Mouse (Mus musculus): Measurements from ENCODE around the gene Ccdc7a.
"Not testable (repeated sequence)": the region's sequence is repeated elsewhere in the genome, so short reads cannot be mapped to it uniquely, and the experiment has no call there.

Ccdc7a gene

DNA sequence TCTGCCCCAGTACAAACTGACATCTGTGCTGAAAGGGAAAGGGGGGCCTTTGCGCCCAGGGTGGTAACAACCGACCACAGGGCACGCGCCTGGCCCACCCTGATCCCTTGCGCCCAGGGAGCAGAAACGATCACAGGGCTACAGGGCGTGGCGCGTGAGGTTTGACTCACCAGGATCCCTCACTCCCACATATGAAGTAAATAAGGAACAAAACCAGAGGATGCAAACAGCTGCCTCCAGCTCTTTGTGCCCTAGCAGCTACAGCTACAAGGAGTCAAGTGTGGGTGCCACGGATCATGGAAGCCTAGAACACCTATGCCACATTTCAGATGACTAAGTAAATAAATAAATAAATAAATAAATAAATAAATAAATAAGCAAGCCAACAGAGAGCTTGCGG is at the start of gene Ccdc7a:
Ccdc7a (minus strand) TSS at position 101 of the 400 bp plus-strand sequence.
- DNase-seq (ENCODE audit: low spot score in 2 of 2), result not testable (repeated sequence)

DNA sequence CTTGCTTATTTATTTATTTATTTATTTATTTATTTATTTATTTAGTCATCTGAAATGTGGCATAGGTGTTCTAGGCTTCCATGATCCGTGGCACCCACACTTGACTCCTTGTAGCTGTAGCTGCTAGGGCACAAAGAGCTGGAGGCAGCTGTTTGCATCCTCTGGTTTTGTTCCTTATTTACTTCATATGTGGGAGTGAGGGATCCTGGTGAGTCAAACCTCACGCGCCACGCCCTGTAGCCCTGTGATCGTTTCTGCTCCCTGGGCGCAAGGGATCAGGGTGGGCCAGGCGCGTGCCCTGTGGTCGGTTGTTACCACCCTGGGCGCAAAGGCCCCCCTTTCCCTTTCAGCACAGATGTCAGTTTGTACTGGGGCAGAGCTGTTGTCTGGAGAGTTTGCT is 1.5 kb upstream of the Ccdc7a start, which contains the start of gene Ccdc7b:
Ccdc7b (plus strand) TSS at position 301 of the 400 bp plus-strand sequence.
- not testable (repeated sequence) for DNase-seq (ENCODE audit: low spot score in 2 of 2)

DNA sequence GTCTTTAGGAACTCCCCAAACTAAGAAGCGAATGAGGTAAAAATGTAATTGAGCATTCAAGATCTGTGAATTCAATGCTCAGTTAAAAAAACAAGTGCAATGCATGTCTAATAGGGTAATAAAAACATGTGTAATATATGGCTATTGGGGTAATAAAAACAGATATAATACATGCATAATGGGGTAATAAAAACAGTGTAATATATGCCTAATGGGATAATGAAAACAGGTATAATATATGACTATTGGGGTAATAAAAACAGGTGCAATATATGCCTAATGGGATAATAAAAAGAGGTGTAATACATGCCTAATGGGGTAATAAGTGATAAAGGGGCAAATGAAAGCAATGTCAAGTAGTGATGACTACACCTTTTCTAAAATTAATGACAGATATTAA is 73.9 kb downstream of the Ccdc7a start:
- no peak for DNase-seq (ENCODE audit: low spot score in 2 of 2)

DNA sequence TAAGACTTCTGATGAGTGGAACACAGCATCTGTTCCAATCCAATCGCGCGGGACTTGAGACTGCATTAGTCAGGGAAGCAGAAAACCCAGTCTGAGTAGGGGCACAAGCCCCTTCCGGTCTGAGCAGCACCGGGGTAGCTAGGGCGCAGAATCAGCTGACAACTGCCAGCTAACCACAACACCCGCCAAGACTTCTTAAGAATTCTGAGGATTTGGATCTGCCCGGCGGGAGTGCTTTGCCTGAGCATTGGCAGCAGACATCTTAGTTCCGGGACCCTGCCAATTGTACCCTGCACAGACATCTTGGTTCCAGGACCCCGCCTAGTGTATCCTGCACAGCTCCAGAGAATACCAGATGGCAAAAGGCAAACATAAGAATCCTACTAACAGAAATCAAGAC is 116.4 kb downstream of the Ccdc7a start:
- DNase-seq (ENCODE audit: low spot score in 2 of 2), result not testable (repeated sequence)

GRCm38 (mm10) chr8:128941022-128941641 is 124.2 kb downstream of the Ccdc7a start:
- peak; percentile 70 to 73 for DNase-seq (ENCODE audit: low spot score in 2 of 2)

DNA sequence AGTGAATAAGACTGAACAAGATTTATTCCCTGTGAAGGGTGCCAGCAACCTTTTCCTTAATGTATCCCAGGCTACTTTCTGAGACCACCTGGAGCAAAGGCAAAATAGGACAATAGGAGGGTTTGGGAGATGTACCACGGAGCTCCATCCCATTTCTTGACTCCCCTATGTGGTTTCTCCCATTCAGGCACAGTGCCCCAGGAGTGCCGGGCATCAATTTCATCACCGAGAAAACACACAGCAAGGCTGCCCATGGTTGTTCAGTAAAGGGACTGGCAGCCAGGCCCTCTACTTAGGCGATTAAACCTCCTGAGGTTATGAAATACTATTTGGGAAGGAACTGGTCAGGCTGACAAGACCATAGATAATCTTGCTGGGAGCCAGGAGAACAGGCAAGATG is 131.9 kb downstream of the Ccdc7a start:
- no peak for DNase-seq (ENCODE audit: low spot score in 2 of 2)

DNA sequence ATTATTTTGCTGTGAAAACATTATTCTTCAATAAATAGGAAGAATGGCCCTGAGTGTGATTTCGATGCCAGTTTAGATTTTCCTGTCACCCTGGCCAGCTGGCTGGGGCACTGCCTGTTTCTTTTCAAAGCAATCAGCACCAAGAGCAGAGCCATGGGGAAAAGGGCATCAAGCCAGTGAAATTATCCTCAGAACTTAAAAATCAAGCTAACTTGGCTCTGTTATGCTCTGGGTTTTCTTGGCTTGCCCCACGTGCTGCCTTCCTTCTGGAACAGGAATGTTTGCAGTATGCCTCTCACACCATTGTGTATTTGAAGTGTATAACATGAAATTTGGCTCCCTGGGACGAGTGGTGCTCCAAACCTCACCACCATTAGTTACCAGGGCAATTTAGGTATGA is 182.6 kb downstream of the Ccdc7a start:
- no peak for DNase-seq (ENCODE audit: low spot score in 2 of 2)

GRCm38 (mm10) chr8:128843749-128844148 is 221.6 kb downstream of the Ccdc7a start:
- DNase-seq (ENCODE audit: low spot score in 2 of 2), result no peak

- no peak for DNase-seq (ENCODE audit: low spot score in 2 of 2)
These were observed 252.8 kb downstream of the Ccdc7a start for GRCm38 (mm10) chr8:128812521-128812920.

- no peak for DNase-seq (ENCODE audit: low spot score in 2 of 2)
These were observed 266.7 kb downstream of the Ccdc7a start, which contains the start of gene Gm3952 for GRCm38 (mm10) chr8:128798594-128798993. TSS of gene Gm3952 (minus strand) at chr8:128798694.

DNA sequence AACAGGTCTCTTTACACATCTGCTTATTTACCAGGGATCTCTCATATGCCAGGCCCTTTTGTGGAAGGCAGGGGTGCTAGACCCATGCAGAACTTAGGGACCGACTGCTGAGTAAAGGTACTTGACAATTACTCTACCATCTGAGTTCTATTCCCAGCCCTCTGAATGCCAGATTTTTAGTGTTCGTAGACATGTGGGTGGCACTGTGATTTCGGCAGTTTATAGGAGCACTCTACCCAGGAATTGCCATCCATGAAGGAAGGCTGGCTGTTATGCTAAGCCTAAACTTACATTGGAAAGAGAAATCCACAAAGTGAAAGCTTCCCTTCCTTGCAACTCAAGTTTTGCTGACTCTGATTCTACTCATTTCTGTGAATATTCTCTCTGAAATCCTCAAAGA is 329.6 kb downstream of the Ccdc7a start:
- DNase-seq (ENCODE audit: low spot score in 2 of 2), result no peak

GRCm38 (mm10) chr8:128734118-128734517 is 331.2 kb downstream of the Ccdc7a start:
- DNase-seq (ENCODE audit: low spot score in 2 of 2), result no peak

GRCm38 (mm10) chr8:128732254-128732653 is 333.1 kb downstream of the Ccdc7a start:
- DNase-seq (ENCODE audit: low spot score in 2 of 2), result no peak

GRCm38 (mm10) chr8:128727213-128727612 is 338.1 kb downstream of the Ccdc7a start:
- DNase-seq (ENCODE audit: low spot score in 2 of 2), result no peak

DNA sequence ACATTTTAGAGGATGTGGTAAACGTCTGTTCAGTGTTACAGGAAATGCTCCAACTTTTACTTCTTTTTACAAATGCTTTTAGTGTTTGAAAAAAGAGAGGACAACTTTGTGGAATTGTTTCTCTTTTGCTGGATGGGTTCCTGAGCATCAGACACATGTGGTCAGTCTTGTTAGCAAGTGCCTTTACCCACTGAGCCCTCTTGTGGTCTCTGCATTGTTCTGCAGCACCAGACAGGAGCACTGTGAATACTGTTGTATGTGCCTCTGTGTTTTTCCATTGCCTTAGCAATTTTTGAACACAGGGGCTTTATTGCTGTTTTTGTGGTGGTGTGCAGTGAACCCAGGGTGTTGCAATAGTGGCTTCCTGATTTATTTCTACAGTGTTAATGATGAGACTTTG is 340.5 kb downstream of the Ccdc7a start:
- peak in 1 of 2 experiments; percentile 32 for DNase-seq (ENCODE audit: low spot score in 2 of 2)

GRCm38 (mm10) chr8:128716184-128716583 is 349.1 kb downstream of the Ccdc7a start:
- DNase-seq (ENCODE audit: low spot score in 2 of 2), result peak; percentile 41 to 45

DNA sequence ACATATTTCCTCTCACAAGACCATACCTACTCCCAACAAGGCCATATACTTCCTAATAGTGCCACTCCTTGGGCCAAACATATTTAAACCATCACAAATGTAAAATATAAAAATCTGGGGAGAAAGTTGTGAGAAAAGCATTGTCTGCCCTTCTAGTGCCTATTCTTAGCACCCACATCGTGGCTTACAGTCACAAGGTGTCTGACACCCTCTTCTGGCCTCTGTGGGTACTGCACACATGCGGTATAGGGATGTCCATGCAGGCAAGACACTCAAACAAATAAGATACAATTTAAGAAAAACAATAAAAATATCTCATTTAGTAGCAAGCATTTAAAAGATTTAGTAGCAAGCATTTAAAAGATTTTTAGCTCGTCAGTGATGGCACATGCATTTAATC is 356.1 kb downstream of the Ccdc7a start:
- peak; percentile 65 to 69 for DNase-seq (ENCODE audit: low spot score in 2 of 2)

- DNase-seq (ENCODE audit: low spot score in 2 of 2), result no peak
These were observed 360.5 kb downstream of the Ccdc7a start for GRCm38 (mm10) chr8:128704836-128705235.

- DNase-seq (ENCODE audit: low spot score in 2 of 2), result no peak
These were observed 360.9 kb downstream of the Ccdc7a start for GRCm38 (mm10) chr8:128704376-128704775.

- no peak for DNase-seq (ENCODE audit: low spot score in 2 of 2)
These were observed 367.4 kb downstream of the Ccdc7a start for GRCm38 (mm10) chr8:128697945-128698344.

- DNase-seq (ENCODE audit: low spot score in 2 of 2), result no peak
These were observed 368.5 kb downstream of the Ccdc7a start for GRCm38 (mm10) chr8:128696701-128697397.

DNA sequence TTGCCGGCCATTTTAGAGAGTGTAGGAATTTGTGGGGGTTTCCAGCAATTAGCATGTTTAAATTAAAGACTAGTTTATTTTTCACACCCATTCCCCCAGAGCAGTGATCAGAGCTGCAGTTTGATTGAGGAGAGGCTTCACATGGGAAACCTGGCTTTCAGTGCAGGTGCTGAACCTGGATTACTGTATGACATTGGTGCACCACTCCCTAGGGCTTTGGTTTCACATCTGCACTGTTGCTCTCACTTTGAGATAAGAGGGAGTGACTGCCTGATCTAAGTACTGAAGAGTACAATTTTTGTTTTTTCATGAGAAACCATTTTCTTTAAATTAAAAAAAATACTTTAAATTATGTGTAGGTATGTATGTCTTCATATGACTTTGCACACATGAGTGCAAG is 375.3 kb downstream of the Ccdc7a start:
- DNase-seq (ENCODE audit: low spot score in 2 of 2), result no peak

DNA sequence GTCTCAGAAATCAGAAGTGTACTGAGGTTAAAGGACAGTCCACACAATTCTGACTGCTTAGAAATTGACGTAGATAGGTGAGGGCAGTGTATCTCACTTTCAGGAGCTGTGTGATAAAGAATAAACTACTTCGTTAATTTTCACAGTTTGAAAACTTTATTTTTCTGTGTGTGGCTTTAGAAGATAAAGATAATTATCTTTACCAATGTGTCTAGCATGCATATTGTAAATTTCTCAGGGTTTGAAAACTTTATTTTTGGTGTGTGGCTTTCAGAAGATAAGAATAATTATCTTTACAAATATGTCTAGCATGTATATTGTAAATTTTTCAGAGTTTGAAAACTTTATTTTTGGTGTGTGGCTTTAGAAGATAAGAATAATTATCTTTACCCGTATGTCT is 376.6 kb downstream of the Ccdc7a start:
- DNase-seq (ENCODE audit: low spot score in 2 of 2), result no peak
